In genomic region chr5:137854907-137855306, GRCm38 (mm10) we compare ENCODE assay signal across 10 mouse cellular contexts. TPM values are rescaled to one million over a fixed set of nuclear protein-coding genes. Genes with fewer than 3 reads are reported as not detected.
DNase-seq lines count a peak whose midpoint lies in the region; ATAC-seq and TF ChIP-seq lines count a peak whose summit lies in the region.
"Not testable (repeated sequence)": the region's sequence is repeated elsewhere in the genome, so short reads cannot be mapped to it uniquely, and the experiment has no call there.
"Had no signal": no experiment of that assay in that cellular context is flagged by ENCODE, and none has a peak within 500 bp of the region (broad histone marks: within the 10 kb centered on the region; RNA-seq: fewer than 3 reads in every experiment).

No protein-coding gene starts in this region.

- H3K27ac ChIP-seq in lung, embryonic 14.5 days (ENCODE audit: low read depth); lung, embryonic 15.5 days; lung, embryonic 16.5 days (ENCODE audit: low read length); lung, postnatal 0 days (ENCODE audit: low read length): not testable (repeated sequence)

- not testable (repeated sequence) for H3K9me3 ChIP-seq in lung, embryonic 14.5 days (ENCODE audit: low read depth, low read length); lung, embryonic 15.5 days; lung, embryonic 16.5 days (ENCODE audit: control insufficient read depth, low read length); lung, postnatal 0 days (ENCODE audit: low read length)

- peak; percentile 37 for DNase-seq in heart, adult 11 months
- not testable (repeated sequence) for DNase-seq in lung, embryonic 14.5 days; lung, postnatal 0 days (ENCODE audit: low spot score)

- H3K4me3 ChIP-seq in lung, embryonic 14.5 days (ENCODE audit: low read depth, low read length); lung, embryonic 15.5 days; lung, embryonic 16.5 days (ENCODE audit: low read length); lung, postnatal 0 days (ENCODE audit: low read depth, low read length): not testable (repeated sequence)

- H3K36me3 ChIP-seq in lung, embryonic 14.5 days (ENCODE audit: insufficient read depth); lung, embryonic 15.5 days; lung, embryonic 16.5 days (ENCODE audit: control insufficient read depth, insufficient read depth, low read length); lung, postnatal 0 days (ENCODE audit: insufficient read depth, low read length): not testable (repeated sequence)

- H3K4me2 ChIP-seq in lung, embryonic 14.5 days; lung, embryonic 15.5 days; lung, embryonic 16.5 days (ENCODE audit: low read depth, low read length); lung, postnatal 0 days (replicated peaks; ENCODE audit: low read depth, low read length): not testable (repeated sequence)

- not testable (repeated sequence) for H3K27me3 ChIP-seq in lung, embryonic 14.5 days (ENCODE audit: insufficient read depth, low read length); lung, embryonic 15.5 days; lung, embryonic 16.5 days (ENCODE audit: control insufficient read depth, insufficient read depth, low read depth, low read length); lung, postnatal 0 days (replicated peaks; ENCODE audit: insufficient read depth, low read length)

- not testable (repeated sequence) for H3K9ac ChIP-seq in lung, embryonic 14.5 days; lung, embryonic 15.5 days; lung, embryonic 16.5 days (ENCODE audit: low read length); lung, postnatal 0 days (replicated peaks; ENCODE audit: low read depth)

- peak; percentile 94 for ATAC-seq in lung, embryonic 14.5 days (ENCODE audit: insufficient read depth)
- ATAC-seq in lung, embryonic 15.5 days (ENCODE audit: borderline replicate concordance, extremely low read depth, low FRiP score, low TSS enrichment) = peak; percentile 92
- ATAC-seq in lung, embryonic 16.5 days (ENCODE audit: low read depth) = peak; percentile 95
- ATAC-seq in lung, postnatal 0 days = peak; percentile 80

- not testable (repeated sequence) for TF ChIP-seq EP300 in lung, postnatal 0 days (IDR thresholded peaks at IDR 0.05)

- not testable (repeated sequence) for TF ChIP-seq CTCF in lung, embryonic 14.5 days (IDR thresholded peaks at IDR 0.05; ENCODE audit: low read depth); lung, postnatal 0 days (IDR thresholded peaks at IDR 0.05)

- 40% methylated on average over 3 of the region's 3 CpGs for WGBS in lung, embryonic 14.5 days
- WGBS in lung, embryonic 15.5 days = 33% methylated on average over 3 of the region's 3 CpGs
- WGBS in lung, embryonic 16.5 days = 37% methylated on average over 3 of the region's 3 CpGs
- 46% methylated on average over 3 of the region's 3 CpGs for WGBS in lung, postnatal 0 days

- not testable (repeated sequence) for H3K4me1 ChIP-seq in lung, embryonic 14.5 days (ENCODE audit: insufficient read depth); lung, embryonic 15.5 days; lung, embryonic 16.5 days (replicated peaks; ENCODE audit: control insufficient read depth, insufficient read depth, low read length); lung, postnatal 0 days (ENCODE audit: insufficient read depth, low read depth, low read length)

RNA-seq across cellular contexts. Expression of gene Pilrb1, which starts 3.0 kb away (rescaled TPM):
- 0.41 and 1.1 TPM in 2 replicates for polyA plus RNA-seq in lung, embryonic 14.5 days (2014; fragmentation: Nextera tagmentation; extraction: Ambion mirVana)
- 0.76 and 0.78 TPM in 2 replicates for polyA plus RNA-seq in lung, embryonic 15.5 days (2015; fragmentation: Nextera tagmentation; extraction: Ambion mirVana)
- 1.1 and 1.8 TPM in 2 replicates for polyA plus RNA-seq in lung, embryonic 16.5 days (2015; fragmentation: Nextera tagmentation; extraction: Ambion mirVana)
- polyA plus RNA-seq in lung, postnatal 0 days (2015; fragmentation: Nextera tagmentation; extraction: Ambion mirVana) = 3.6 and 4.7 TPM in 2 replicates
- polyA plus RNA-seq: brain, embryonic 14.5 days; C2C12; G1E; Patski had no signal

RNA-seq across cellular contexts. Expression of gene Pilrb2, which starts 16.7 kb away (rescaled TPM):
- 0.37 and 0.83 TPM in 2 replicates for polyA plus RNA-seq in lung, embryonic 14.5 days (2014; fragmentation: Nextera tagmentation; extraction: Ambion mirVana)
- 0.83 and 1.1 TPM in 2 replicates for polyA plus RNA-seq in lung, embryonic 15.5 days (2015; fragmentation: Nextera tagmentation; extraction: Ambion mirVana)
- polyA plus RNA-seq in lung, embryonic 16.5 days (2015; fragmentation: Nextera tagmentation; extraction: Ambion mirVana) = 1.1 and 1.5 TPM in 2 replicates
- polyA plus RNA-seq in lung, postnatal 0 days (2015; fragmentation: Nextera tagmentation; extraction: Ambion mirVana) = 6.1 and 6.2 TPM in 2 replicates
- polyA plus RNA-seq: activated CD4-positive, CD25-positive, alpha-beta regulatory T cell, adult 4 months; C2C12; Patski had no signal

RNA-seq across cellular contexts. Expression of gene Pilra, which starts 18.8 kb away (rescaled TPM):
- 2.2 and 3.0 TPM in 2 replicates for polyA plus RNA-seq in lung, embryonic 14.5 days (2014; fragmentation: Nextera tagmentation; extraction: Ambion mirVana)
- 3.4 and 4.0 TPM in 2 replicates for polyA plus RNA-seq in lung, embryonic 15.5 days (2015; fragmentation: Nextera tagmentation; extraction: Ambion mirVana)
- 4.4 and 5.2 TPM in 2 replicates for polyA plus RNA-seq in lung, embryonic 16.5 days (2015; fragmentation: Nextera tagmentation; extraction: Ambion mirVana)
- polyA plus RNA-seq in lung, postnatal 0 days (2015; fragmentation: Nextera tagmentation; extraction: Ambion mirVana) = 12.5 and 12.6 TPM in 2 replicates
- polyA plus RNA-seq: activated CD4-positive, CD25-positive, alpha-beta regulatory T cell, adult 4 months had no signal
